Mouse (Mus musculus) embryonic facial prominence, embryonic 12.5 days (tissue): ENCODE measurements around the gene Gm10300. TPM values are rescaled to one million over a fixed set of nuclear protein-coding genes. Genes with fewer than 3 reads are reported as not detected.

Experiments used
- ATAC-seq: fragments of 200-750 bp; cut with Nextera tagmentation; 2 replicates; pipeline ENCODE4 v1.8.0; 2017; ENCODE audit not compliant: insufficient number of reproducible peaks, insufficient read depth, low FRiP score, low TSS enrichment
- H3K27ac ChIP-seq: fragments of 300-500 bp; sonication (generic); 2 replicates; pipeline ENCODE4 v1.5.1; 2016; ENCODE audit warnings: mild to moderate bottlenecking
- H3K27me3 ChIP-seq: fragments of 300-500 bp; sonication (generic); 2 replicates; pipeline ENCODE4 v1.6.1; 2016; ENCODE audit warnings: mild to moderate bottlenecking, moderate library complexity
- H3K36me3 ChIP-seq: fragments of 300-500 bp; sonication (generic); 2 replicates; pipeline ENCODE4 v1.6.1; 2016; ENCODE audit warnings: mild to moderate bottlenecking
- H3K4me1 ChIP-seq: fragments of 300-500 bp; sonication (generic); 2 replicates; pipeline ENCODE4 v1.6.1; 2016
- H3K4me2 ChIP-seq: fragments of 300-500 bp; sonication (generic); replicated peaks from 2 replicates; pipeline ENCODE4 v1.6.1; 2016; ENCODE audit warnings: mild to moderate bottlenecking, moderate library complexity
- H3K4me3 ChIP-seq: fragments of 300-500 bp; sonication (generic); 2 replicates; pipeline ENCODE4 v1.5.1; 2016; ENCODE audit warnings: mild to moderate bottlenecking
- H3K9ac ChIP-seq: fragments of 300-500 bp; sonication (generic); 2 replicates; pipeline ENCODE4 v1.6.1; 2016; ENCODE audit warnings: mild to moderate bottlenecking, moderate library complexity
- H3K9me3 ChIP-seq: fragments of 300-500 bp; sonication (generic); 2 replicates; pipeline ENCODE4 v1.6.1; 2016; ENCODE audit warnings: mild to moderate bottlenecking, moderate library complexity
- WGBS: fragments of 180-500 bp; shearing (Covaris S2); methylation state at CpG from one replicate; pipeline ENCODE4 v1.1.7; 2016; 5-methylcytosine and 5-hydroxymethylcytosine counted together
- polyA plus RNA-seq: library from polyadenylated mRNA; unstranded; fragments of >200 nt; fragmentation: Nextera tagmentation; extraction: Ambion mirVana; gene quantifications from 2 replicates; pipeline ENCODE4 v1.2.1, GENCODE M21; 2016

The Gm10300 gene
- polyA plus RNA-seq, 1 experiment from 2014 or later = not detected

DNA sequence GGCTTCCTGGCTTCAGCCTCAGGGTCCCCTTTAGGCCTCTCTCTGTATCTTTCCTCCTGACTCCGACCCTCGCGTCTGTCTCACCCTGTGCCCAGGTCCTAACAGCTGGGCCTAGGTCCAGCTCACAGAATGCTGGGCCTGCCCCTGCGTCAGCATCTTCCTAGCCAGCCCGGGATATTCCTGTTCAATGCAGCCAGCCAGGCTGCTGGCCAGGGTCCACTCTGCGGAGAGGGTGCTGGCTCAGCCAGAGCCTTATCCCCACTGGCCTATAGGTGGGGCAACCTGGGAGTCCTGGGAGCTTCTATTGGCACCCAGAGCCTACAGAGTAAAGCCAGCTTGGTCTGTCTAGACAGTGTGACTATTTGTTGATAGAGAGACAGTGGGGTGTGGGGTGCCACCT lies 1.6 kb upstream of the Gm10300 start:
- peaks cover 13% of the 10 kb centered on the region for H3K4me1 ChIP-seq
- ATAC-seq = no peak
- H3K27me3 ChIP-seq = 0 out of 2 replicates have a peak, but pooled peaks cover 11% of the 10 kb centered on the region
- H3K4me3 ChIP-seq = no peak overlapping the region
- H3K9me3 ChIP-seq = no peaks in the 10 kb centered on the region
- no peaks in the 10 kb centered on the region for H3K36me3 ChIP-seq
- H3K9ac ChIP-seq = no peak overlapping the region; the same call in 1 of the 2 replicates
- H3K4me2 ChIP-seq = no peak overlapping the region
- no peak overlapping the region for H3K27ac ChIP-seq
- 72% methylated on average over 6 of the region's 6 CpGs for WGBS

DNA sequence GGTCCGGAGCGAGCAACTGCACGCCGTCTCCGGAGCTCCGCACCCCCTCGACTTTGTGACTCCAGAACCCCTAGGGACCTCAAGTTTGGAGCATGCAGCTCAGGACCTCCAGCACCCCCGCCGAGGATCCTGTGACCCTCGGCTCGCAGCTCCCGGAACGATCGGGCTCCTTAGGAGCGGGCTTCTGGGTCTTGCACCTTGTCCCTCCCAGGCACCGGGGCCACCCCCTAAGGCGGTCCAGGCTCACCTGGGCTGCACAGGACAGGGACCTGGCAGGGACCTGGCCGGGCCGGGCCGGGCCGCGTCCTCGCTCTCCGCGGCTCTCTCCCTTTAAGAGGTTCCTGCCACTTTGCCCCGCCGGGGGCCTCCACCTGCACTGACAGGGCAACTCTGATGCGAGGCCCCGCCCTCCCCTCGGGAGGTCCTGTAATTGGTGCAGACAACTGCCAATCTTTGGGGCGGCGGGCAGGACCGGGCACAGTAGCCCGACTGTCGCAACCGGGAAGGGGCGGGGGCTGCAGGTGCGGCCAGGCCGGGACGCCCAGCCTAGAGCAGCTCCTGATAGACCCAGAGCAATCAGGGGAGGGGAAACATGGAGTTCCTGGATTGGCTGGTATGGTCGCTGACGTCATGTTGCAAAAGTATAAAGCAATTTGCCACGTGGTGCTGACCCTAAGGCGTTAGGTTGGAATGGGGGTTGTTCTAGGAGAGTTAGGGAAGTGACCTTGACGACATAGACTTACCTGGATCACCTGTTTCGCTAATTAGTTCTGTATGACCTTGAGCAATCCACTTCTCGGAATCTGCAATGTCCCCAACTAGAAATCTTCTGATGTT lies 654 bp downstream of the Gm10300 start, which contains the start of gene Epb41:
Gene Epb41 (minus strand): TSS at position 389 of the 837 bp plus-strand sequence.
- 2% methylated on average over 47 of the region's 47 CpGs for WGBS
- ATAC-seq = peak; percentile 91
- H3K36me3 ChIP-seq = no peaks in the 10 kb centered on the region
- H3K4me2 ChIP-seq = peak within 1 kb of the TSS; percentile 81
- peak within 1 kb of the TSS; percentile 64 for H3K4me3 ChIP-seq
- peaks cover 13% of the 10 kb centered on the region for H3K4me1 ChIP-seq
- H3K27ac ChIP-seq = peak within 1 kb of the TSS; percentile 6; the same call in 1 of the 2 replicates
- H3K9me3 ChIP-seq = no peaks in the 10 kb centered on the region
- peak within 1 kb of the TSS; percentile 52 for H3K9ac ChIP-seq
- H3K27me3 ChIP-seq = 0 out of 2 replicates have a peak, but pooled peaks cover 11% of the 10 kb centered on the region

DNA sequence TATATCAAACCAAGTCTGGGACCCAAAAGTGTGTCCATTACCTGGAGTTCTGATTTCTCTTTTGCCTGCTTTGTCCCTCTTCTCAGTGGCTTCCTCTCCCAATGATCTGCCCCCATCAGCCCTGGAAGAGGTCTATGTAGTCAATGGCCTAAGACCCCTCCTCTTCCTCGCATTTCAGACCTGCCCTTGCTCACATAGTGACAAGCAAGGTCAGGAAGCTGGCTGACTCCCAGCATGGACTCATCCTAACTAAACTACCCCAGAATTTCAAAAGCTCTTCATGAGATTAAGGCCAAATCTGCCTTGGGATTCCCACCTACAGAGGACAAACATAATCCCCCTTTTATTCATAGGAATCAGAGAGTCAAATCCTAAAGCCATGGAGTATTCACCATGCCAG lies 1.3 kb downstream of the Gm10300 start:
- 32% methylated on average over 1 of the region's 1 CpGs for WGBS
- Histone ChIP-seq H3K27me3 (0 out of 2 replicates have a peak, but pooled peaks cover 11% of the 10 kb centered on the region), H3K27ac (no peak overlapping the region), H3K9ac (no peak overlapping the region), H3K4me1 (peaks cover 13% of the 10 kb centered on the region), H3K36me3 (no peaks in the 10 kb centered on the region), H3K4me2 (peak overlapping the region; percentile 81), H3K4me3 (peak overlapping the region; percentile 64; the same call in 1 of the 2 replicates), H3K9me3 (no peaks in the 10 kb centered on the region)
- no peak for ATAC-seq

DNA sequence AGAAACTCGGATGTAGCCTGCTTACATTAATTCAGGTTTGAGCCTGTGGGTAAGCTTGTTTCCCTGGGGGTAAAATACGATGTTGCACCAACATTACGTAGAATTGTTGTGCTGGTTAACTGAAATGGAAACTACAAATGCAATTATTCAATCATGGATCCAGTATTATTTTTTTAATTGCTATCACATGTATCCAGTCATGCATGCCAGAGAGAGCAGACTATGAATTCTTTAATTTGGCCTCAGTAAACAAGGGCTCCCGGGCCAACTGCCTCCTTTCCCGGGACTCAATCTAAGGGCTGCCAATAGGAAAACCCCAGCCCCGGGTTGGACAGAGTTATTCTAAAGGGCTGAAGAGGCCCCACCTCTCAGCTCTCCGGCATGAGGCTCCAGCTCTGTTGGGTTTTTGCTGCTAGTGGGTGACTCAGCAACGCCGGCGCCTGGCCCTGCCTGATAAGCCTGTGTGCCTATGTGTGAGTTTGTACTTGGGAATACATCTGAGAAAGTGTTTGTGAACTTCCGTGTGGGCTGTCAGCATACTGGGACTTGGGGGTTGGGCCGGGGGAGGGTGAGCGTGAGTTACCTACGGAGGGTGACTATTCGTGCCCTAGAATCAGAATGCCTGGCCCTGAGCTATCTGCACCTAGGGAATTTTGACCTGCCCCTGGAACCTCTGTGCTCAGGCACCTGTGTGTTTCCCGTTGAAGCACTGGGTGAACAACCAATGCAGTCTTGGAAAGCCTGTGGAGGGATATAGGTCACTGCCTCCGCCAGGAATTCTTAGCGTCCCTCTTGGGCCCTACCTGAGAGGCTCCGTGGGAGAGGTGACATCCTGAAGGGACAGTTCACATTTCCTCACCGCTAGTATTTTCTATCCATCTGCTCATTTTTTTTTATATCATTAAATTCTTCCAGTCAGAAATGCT lies 2.2 kb downstream of the Gm10300 start:
- 21% methylated on average over 20 of the region's 20 CpGs for WGBS
- peak overlapping the region; percentile 11; the same call in 1 of the 2 replicates for H3K4me2 ChIP-seq
- no peaks in the 10 kb centered on the region for H3K36me3 ChIP-seq
- H3K9ac ChIP-seq = no peak overlapping the region
- H3K27ac ChIP-seq = 0 out of 2 replicates have a peak overlapping the region, but pooled peaks have one; percentile 17
- H3K27me3 ChIP-seq = 0 out of 2 replicates have a peak, but pooled peaks cover 11% of the 10 kb centered on the region
- H3K9me3 ChIP-seq = no peaks in the 10 kb centered on the region
- peaks cover 13% of the 10 kb centered on the region for H3K4me1 ChIP-seq
- ATAC-seq = no peak
- H3K4me3 ChIP-seq = no peak overlapping the region

DNA sequence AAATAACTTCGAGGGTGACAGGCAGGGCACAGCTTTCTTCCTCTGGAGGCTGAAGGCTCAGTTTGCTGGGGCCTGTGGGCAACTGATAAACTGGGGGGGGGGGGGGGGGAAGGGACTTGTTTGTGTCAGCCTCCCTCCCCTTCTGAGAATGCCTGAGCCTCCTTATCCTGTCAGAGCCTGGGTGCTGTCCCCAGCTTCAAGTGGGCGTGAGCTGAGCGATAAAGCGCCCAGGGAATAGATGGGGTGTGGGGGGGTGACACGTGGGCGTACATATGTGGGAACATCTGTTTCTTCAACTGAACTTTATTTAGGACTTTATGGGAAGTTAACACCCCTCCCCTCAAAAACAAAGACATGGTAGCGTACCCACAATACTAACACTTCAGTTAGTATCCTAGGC lies 2.9 kb downstream of the Gm10300 start:
- Histone ChIP-seq H3K4me3 (no peak overlapping the region), H3K36me3 (no peaks in the 10 kb centered on the region), H3K9ac (no peak overlapping the region), H3K27ac (no peak overlapping the region), H3K4me1 (peaks cover 13% of the 10 kb centered on the region), H3K9me3 (no peaks in the 10 kb centered on the region), H3K27me3 (0 out of 2 replicates have a peak, but pooled peaks cover 11% of the 10 kb centered on the region), H3K4me2 (no peak overlapping the region)
- ATAC-seq = no peak
- WGBS = 70% methylated on average over 7 of the region's 7 CpGs

DNA sequence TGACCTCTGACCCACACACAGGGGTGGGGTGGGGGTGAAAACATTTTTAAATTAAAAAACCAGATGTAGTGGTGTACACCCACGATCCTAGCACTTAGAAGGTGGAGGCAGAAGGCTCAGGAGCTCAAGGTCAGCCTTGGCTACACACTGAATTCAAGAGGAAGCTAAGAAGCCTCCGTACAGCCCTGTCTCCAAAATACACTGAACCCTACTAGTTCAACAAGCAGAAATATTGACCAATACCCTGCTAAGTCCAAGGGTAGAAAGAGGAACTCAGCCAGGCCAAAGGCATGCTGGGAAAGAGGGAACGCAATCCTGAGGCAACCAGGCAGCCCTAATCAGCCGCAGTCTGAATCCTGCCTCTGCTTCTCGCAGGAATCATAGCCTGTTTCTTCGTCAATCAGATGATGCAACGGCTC lies 3.8 kb downstream of the Gm10300 start:
- ATAC-seq = no peak
- Histone ChIP-seq H3K4me3 (no peak overlapping the region), H3K9ac (no peak overlapping the region), H3K36me3 (no peaks in the 10 kb centered on the region), H3K9me3 (no peaks in the 10 kb centered on the region), H3K4me1 (peaks cover 13% of the 10 kb centered on the region), H3K27ac (no peak overlapping the region), H3K27me3 (0 out of 2 replicates have a peak, but pooled peaks cover 4% of the 10 kb centered on the region), H3K4me2 (no peak overlapping the region)
- WGBS = 63% methylated on average over 7 of the region's 7 CpGs

DNA sequence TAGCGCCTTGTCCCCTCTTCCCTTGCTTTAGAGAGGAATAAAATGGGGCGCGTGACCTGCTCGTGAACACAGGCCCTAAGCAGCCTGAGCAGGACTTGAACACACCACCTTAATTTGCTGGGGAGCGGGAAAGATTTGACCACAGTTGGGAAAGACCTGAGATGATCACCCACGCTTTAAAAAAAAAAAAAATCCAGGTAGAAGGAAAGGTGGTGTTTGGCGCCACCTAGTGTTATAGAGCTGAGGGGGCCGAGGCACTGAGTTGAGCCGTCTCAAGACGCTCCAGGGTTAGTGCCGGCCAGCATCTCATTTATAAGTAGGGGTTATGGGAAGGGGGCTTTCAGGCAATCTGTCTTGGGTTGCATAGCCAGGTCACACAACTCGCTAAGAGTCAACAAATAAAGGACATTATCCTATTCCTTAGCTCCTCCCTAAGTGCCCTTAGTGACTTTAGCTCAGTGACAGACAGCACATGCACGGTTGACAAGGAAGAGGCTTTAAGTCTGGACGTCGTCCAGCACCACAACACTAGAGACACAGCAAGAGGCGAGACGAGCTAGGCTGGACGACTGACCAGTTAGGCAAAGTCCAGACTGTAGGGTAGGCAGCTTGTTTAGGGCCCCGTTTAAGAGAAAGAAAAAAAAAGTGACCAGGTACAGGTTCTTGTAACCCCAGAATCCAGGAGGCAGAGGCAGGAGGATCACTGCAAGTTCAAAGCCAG lies 5.2 kb downstream of the Gm10300 start:
- H3K27me3 ChIP-seq = no peaks in the 10 kb centered on the region
- peaks cover 7% of the 10 kb centered on the region; the same call in 1 of the 2 replicates for H3K4me1 ChIP-seq
- H3K36me3 ChIP-seq = no peaks in the 10 kb centered on the region
- H3K4me3 ChIP-seq = no peak overlapping the region
- no peak overlapping the region for H3K27ac ChIP-seq
- ATAC-seq = no peak
- H3K4me2 ChIP-seq = peak overlapping the region; percentile 13; the same call in 1 of the 2 replicates
- no peak overlapping the region for H3K9ac ChIP-seq
- no peaks in the 10 kb centered on the region for H3K9me3 ChIP-seq
- WGBS = 16% methylated on average over 19 of the region's 19 CpGs

DNA sequence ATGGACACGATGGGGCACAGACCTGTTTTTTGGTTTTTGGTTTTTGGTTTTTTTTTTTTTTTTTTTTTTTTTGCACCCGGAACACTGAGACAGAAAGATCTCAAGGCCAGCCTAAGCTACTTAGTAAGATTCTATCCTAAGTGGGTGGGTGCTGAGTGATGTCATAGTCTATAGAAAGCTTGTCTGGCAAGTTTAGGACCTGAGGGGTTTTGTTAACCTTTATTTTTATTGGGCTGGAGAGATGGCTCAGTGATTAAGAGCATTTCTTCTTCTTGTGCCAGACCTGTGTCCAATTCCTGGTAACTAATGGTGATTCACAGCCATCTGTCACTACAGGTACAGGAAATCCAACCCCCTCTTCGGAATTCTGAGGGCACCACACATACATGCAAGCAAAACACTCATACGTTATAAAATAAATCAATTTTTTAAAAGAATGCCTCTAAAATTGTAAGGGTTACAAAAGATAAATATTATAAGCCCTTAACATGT lies 6.0 kb downstream of the Gm10300 start:
- no peaks in the 10 kb centered on the region for H3K36me3 ChIP-seq
- H3K4me3 ChIP-seq = no peak overlapping the region
- H3K4me2 ChIP-seq = no peak overlapping the region
- no peak for ATAC-seq
- H3K27ac ChIP-seq = no peak overlapping the region
- 66% methylated on average over 4 of the region's 4 CpGs for WGBS
- no peaks in the 10 kb centered on the region for H3K27me3 ChIP-seq
- H3K9ac ChIP-seq = no peak overlapping the region
- no peaks in the 10 kb centered on the region for H3K9me3 ChIP-seq
- H3K4me1 ChIP-seq = peaks cover 7% of the 10 kb centered on the region; the same call in 1 of the 2 replicates

DNA sequence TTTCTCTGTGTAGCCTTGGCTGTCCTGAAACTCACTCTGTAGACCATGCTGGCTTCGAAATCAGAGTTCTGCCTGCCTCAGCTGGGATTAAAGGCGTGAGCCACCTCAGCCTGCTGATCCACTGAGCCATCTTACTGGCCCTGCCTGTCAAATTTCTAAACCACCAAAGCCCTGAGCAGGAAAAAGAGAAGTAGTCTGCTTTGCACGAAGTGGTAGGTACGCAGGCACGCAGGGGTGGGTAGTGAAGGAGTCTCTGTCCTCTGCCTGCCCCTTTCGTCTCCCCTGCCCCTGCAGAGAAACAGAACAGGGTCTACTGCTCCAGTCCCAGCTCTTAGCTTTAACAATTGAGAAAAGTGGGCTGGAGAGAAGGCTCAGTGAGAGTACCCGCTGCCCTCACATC lies 10.6 kb downstream of the Gm10300 start:
- H3K9me3 ChIP-seq = no peaks in the 10 kb centered on the region
- H3K27me3 ChIP-seq = no peaks in the 10 kb centered on the region
- H3K4me2 ChIP-seq = no peak overlapping the region
- H3K4me3 ChIP-seq = no peak overlapping the region
- H3K27ac ChIP-seq = no peak overlapping the region
- no peaks in the 10 kb centered on the region for H3K36me3 ChIP-seq
- WGBS = 81% methylated on average over 7 of the region's 7 CpGs
- H3K9ac ChIP-seq = no peak overlapping the region
- ATAC-seq = no peak
- no peaks in the 10 kb centered on the region for H3K4me1 ChIP-seq

DNA sequence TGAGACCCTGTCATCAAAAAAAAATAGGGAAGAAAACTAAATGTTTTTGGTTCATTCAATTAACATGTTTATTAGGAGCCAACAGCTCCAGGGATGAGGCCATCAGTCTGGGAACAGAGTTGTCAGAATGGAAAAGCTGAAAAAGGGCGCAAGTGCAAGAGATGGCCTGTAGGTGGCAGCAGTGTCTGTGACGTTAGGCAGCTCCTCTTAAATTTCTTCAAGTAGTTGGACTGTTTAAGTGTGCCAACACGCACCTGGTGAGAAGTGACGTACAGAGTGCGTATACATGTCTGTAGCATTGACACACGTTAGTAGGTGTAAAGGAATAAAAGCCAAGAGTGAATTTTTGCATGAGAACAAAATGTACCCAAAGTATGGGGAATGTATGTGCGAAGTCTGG lies 14.4 kb downstream of the Gm10300 start:
- no peak for ATAC-seq
- H3K36me3 ChIP-seq = no peaks in the 10 kb centered on the region
- H3K4me2 ChIP-seq = no peak overlapping the region
- no peaks in the 10 kb centered on the region for H3K4me1 ChIP-seq
- H3K27me3 ChIP-seq = no peaks in the 10 kb centered on the region
- H3K27ac ChIP-seq = no peak overlapping the region
- 21% methylated on average over 7 of the region's 7 CpGs for WGBS
- H3K4me3 ChIP-seq = no peak overlapping the region
- no peaks in the 10 kb centered on the region for H3K9me3 ChIP-seq
- no peak overlapping the region for H3K9ac ChIP-seq

DNA sequence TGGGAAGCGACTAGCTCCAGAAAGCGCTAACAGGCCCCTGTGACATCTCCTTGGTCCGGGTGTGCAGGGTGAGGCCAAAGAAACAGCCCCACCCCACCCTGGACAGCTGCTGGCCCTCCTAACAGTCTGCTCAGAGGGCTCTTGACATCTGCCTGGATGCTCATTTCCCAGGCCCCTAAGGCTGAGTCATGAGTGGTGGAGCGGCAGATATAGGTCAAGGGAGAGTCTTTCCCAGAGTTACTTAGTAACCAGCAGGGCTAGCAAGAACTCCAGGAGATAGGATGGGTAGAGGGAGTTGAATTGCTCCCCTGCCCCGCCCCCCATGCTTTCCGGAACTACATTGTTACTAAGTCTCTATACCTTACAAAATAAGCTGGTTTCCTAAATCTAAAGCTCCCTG lies 18.6 kb downstream of the Gm10300 start:
- Histone ChIP-seq H3K9me3 (no peaks in the 10 kb centered on the region), H3K4me2 (no peak overlapping the region), H3K27me3 (no peaks in the 10 kb centered on the region), H3K9ac (no peak overlapping the region), H3K36me3 (no peaks in the 10 kb centered on the region), H3K4me1 (no peaks in the 10 kb centered on the region), H3K4me3 (no peak overlapping the region), H3K27ac (no peak overlapping the region)
- no peak for ATAC-seq
- WGBS = 78% methylated on average over 6 of the region's 6 CpGs
